Mouse (Mus musculus) hindbrain, embryonic 15.5 days (tissue): ENCODE results near the gene Prdm16. TPM values are rescaled to one million over a fixed set of nuclear protein-coding genes. Genes with fewer than 3 reads are reported as not detected.

Source experiments
- ATAC-seq: fragments of 200-750 bp; cut with Nextera tagmentation; 2 replicates; pipeline ENCODE4 v1.8.0; 2017; ENCODE audit warnings: low read depth, moderate number of reproducible peaks, moderate TSS enrichment; ENCODE audit not compliant: low FRiP score
- H3K27ac ChIP-seq: fragments of 300-500 bp; sonication (generic); replicated peaks from 2 replicates; pipeline ENCODE4 v1.5.1; 2015; ENCODE audit warnings: mild to moderate bottlenecking, inconsistent platforms
- H3K27me3 ChIP-seq: fragments of 300-500 bp; sonication (generic); 2 replicates; pipeline ENCODE4 v1.6.1; 2015; ENCODE audit warnings: control low read depth, inconsistent platforms
- H3K36me3 ChIP-seq: fragments of 300-500 bp; sonication (generic); 2 replicates; pipeline ENCODE4 v1.6.1; 2015; ENCODE audit warnings: control low read depth, inconsistent platforms
- H3K4me1 ChIP-seq: fragments of 300-500 bp; sonication (generic); replicated peaks from 2 replicates; pipeline ENCODE4 v1.6.1; 2015; ENCODE audit warnings: control low read depth, inconsistent platforms
- H3K4me2 ChIP-seq: fragments of 300-500 bp; sonication (generic); 2 replicates; pipeline ENCODE4 v1.6.1; 2015; ENCODE audit warnings: moderate library complexity, mild to moderate bottlenecking, inconsistent platforms
- H3K4me3 ChIP-seq: fragments of 300-500 bp; sonication (generic); 2 replicates; pipeline ENCODE4 v1.5.1; 2015; ENCODE audit warnings: mild to moderate bottlenecking, inconsistent platforms
- H3K9ac ChIP-seq: fragments of 300-500 bp; sonication (generic); 2 replicates; pipeline ENCODE4 v1.6.1; 2015; ENCODE audit warnings: inconsistent platforms
- H3K9me3 ChIP-seq: fragments of 300-500 bp; sonication (generic); 2 replicates; pipeline ENCODE4 v1.6.1; 2016; ENCODE audit warnings: control low read depth, inconsistent platforms
- WGBS: fragments of 180-500 bp; shearing (Covaris S2); methylation state at CpG from one replicate; pipeline ENCODE4 v1.1.7; 2015; 5-methylcytosine and 5-hydroxymethylcytosine counted together
- polyA plus RNA-seq: library from polyadenylated mRNA; unstranded; fragments of >200 nt; fragmentation: Nextera tagmentation; extraction: Ambion mirVana; gene quantifications from 2 replicates; pipeline ENCODE4 v1.2.1, GENCODE M21; 2015

Prdm16 gene
- polyA plus RNA-seq, 1 experiment from 2014 or later: 16.2 TPM

DNA sequence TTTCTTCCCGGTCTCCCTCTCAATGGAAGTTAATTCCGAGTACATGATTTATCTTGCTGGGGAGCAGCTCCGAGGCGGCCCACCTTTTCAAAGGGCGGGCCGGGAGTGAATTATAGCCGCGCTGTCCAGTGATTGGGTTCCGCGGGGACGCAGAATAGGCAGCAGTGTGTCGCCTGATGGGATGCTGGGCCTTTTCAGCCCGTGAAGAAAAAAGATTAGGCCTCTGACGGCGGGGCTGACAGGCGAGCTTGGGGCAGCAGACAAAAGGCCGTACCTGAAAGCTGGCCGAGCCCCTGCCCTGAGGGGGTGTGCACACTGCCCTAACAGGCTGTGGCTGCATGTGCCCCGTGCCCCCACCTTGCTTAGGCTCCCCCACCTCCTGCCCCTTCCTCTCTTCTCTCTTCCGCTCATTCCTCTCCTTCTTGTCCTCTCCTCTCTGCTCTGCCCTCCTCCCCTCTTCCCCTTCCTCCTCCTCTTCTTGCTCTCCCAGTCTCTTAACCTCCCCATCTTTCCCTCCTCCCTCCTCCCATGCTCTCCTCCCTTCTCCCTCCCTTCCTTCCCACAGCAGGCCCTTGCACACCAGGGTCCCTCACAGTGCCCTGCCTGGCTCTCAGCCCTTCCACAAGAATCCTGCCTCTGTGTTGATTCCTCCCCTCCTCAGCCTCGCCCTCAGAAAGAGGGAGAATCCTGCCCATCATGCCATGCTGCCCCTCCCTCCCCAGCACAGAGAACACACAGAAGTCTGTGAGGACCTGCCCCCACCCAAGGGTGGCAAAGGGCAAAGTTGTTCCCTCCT, 41.7 kb downstream of the Prdm16 start:
- peak; percentile 59; the same call in 1 of the 2 replicates for ATAC-seq
- Histone ChIP-seq H3K9ac (no peak overlapping the region), H3K4me1 (peaks cover 40% of the 10 kb centered on the region)

DNA sequence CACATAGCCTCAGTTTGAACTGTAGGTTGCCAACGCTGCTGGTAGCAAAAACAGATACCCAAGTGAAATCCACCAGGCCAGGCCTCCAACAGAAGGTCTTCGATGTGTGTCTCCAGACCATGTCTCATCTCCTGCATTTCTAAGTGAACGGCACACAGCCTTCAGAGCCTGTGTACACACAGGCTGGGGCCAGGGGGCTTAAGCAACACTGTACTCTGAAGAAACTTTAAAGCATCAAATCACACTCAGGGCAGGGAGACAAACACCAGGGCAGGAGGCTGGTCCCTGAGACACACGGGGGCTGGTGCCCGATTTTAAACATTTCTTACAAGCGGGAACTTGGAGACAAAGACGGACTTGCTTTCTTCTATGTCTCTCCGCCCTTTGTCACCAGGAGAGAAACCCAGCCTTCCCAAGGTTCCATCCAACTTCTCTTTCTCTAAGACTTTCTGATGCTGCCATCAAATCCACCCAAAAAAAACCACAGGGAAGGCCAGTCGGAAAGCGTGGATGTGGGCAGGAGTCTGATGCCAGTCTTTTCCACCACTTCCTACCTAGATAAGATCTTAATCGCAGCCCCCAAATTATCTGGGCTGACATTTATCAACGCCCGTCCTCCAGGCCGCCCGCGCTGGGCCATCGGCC, 42.4 kb downstream of the Prdm16 start:
- WGBS: 25% methylated on average over 17 of the region's 17 CpGs
- Histone ChIP-seq H3K4me2 (no peak overlapping the region), H3K4me3 (no peak overlapping the region), H3K9me3 (no peaks in the 10 kb centered on the region), H3K27ac (peak overlapping the region; percentile 65; the same call in 1 of the 2 replicates), H3K9ac (no peak overlapping the region), H3K36me3 (no peaks in the 10 kb centered on the region), H3K27me3 (peaks cover 12% of the 10 kb centered on the region; the same call in 1 of the 2 replicates), H3K4me1 (peaks cover 33% of the 10 kb centered on the region)
- ATAC-seq: no peak

More for the DNA sequence above, 41.7 kb downstream of the Prdm16 start:
- Histone ChIP-seq H3K36me3 (no peaks in the 10 kb centered on the region), H3K27ac (peak overlapping the region; percentile 65), H3K4me3 (no peak overlapping the region), H3K27me3 (peaks cover 8% of the 10 kb centered on the region; the same call in 1 of the 2 replicates), H3K4me2 (no peak overlapping the region), H3K9me3 (no peaks in the 10 kb centered on the region)
- 10% methylated on average over 21 of the region's 21 CpGs for WGBS

DNA sequence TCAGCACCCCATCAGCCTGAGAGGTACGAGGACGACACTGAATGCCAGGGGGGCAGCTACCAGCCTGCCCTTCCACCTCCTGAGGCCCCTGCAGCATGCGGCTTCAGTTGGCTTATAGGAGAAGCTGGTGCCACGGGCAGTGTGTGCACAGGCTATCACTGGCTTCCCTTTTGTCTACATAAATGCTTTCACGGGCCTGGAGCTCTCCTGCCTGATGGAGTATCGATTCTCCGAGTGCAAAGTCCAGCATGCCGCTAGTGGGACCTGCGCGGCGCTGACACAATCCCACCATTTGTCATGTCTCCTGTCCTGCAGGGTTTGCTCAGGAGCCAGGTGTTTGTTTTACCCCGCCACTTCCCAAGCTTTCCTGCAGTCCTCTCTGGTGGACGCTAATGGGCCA, 44.1 kb downstream of the Prdm16 start:
- ATAC-seq: no peak
- H3K4me1 ChIP-seq: peaks cover 25% of the 10 kb centered on the region
- no peak overlapping the region for H3K4me2 ChIP-seq
- no peak overlapping the region for H3K9ac ChIP-seq
- H3K27me3 ChIP-seq: peaks cover 16% of the 10 kb centered on the region; the same call in 1 of the 2 replicates
- no peak overlapping the region for H3K4me3 ChIP-seq
- WGBS: 65% methylated on average over 13 of the region's 13 CpGs
- H3K9me3 ChIP-seq: no peaks in the 10 kb centered on the region
- H3K36me3 ChIP-seq: no peaks in the 10 kb centered on the region
- no peak overlapping the region for H3K27ac ChIP-seq

DNA sequence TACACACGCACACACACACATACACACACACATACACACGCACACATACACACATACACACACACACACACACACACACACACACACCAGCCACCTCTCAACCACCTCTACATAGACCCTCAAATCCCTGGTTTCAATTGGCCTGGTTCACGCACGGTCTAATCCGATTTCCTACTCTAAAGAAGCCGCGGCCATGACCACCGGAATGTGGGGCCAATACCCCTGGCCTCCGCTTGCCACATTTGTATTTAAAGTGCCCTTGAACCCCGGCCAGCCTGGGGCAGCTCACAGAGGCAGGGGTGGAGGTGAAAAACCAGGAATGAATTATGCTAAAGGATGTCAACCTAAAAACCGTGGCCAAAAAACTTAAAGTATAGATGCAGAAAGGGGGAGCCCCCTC, 45.8 kb downstream of the Prdm16 start:
- peaks cover 34% of the 10 kb centered on the region for H3K4me1 ChIP-seq
- no peak overlapping the region for H3K4me2 ChIP-seq
- 75% methylated on average over 11 of the region's 11 CpGs for WGBS
- H3K36me3 ChIP-seq: no peaks in the 10 kb centered on the region
- no peak overlapping the region for H3K9ac ChIP-seq
- no peak overlapping the region for H3K27ac ChIP-seq
- peaks cover 19% of the 10 kb centered on the region; the same call in 1 of the 2 replicates for H3K27me3 ChIP-seq
- H3K9me3 ChIP-seq: no peaks in the 10 kb centered on the region
- no peak overlapping the region for H3K4me3 ChIP-seq
- ATAC-seq: no peak

DNA sequence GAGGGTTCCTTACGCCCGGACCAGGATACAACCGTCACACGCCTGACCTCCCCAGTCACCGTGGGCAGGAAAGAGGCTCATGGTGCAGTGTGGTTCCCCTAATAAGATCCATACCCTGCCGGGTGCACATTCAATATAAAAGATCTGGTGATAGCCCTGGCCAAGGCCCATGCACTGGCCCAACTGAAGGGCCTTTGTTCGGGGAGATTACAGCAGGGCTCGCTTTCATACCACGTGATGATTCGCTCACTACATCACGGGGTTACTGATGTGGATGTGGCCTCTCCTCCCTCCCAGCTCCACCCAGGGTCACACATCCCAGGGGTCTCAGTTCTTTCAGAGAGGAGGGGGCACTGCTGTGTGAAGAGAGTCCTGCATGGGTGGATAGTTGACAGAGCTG, 50.3 kb downstream of the Prdm16 start:
- no peak overlapping the region for H3K4me3 ChIP-seq
- H3K4me2 ChIP-seq: no peak overlapping the region
- H3K36me3 ChIP-seq: no peaks in the 10 kb centered on the region
- WGBS: 75% methylated on average over 11 of the region's 11 CpGs
- no peaks in the 10 kb centered on the region for H3K9me3 ChIP-seq
- no peak overlapping the region for H3K27ac ChIP-seq
- no peak for ATAC-seq
- peaks cover 25% of the 10 kb centered on the region for H3K4me1 ChIP-seq
- H3K9ac ChIP-seq: no peak overlapping the region
- peaks cover 11% of the 10 kb centered on the region; the same call in 1 of the 2 replicates for H3K27me3 ChIP-seq

DNA sequence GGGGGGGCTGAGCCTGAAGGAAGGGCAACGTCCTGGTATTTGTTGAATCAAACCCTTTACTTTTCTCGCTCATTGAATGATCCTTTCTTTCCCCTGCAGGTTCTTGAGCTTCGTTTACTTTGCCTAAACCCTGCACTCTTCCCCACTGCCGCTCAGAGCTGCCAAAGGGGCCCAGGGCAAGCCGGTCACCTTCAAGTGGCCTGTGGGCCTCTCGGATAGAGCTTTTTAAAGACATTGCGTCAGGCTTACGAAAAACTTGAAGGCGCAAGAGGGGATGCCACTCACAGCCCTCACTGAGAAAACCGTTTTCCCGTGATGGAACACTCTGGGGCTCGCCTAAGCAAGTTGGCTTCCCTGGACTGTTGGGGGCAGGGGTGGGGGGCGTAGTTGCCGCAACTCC, 50.9 kb downstream of the Prdm16 start:
- H3K9ac ChIP-seq: no peak overlapping the region
- H3K4me3 ChIP-seq: no peak overlapping the region
- 71% methylated on average over 14 of the region's 14 CpGs for WGBS
- no peaks in the 10 kb centered on the region for H3K9me3 ChIP-seq
- peaks cover 25% of the 10 kb centered on the region for H3K4me1 ChIP-seq
- H3K36me3 ChIP-seq: no peaks in the 10 kb centered on the region
- no peak overlapping the region for H3K27ac ChIP-seq
- no peak overlapping the region for H3K4me2 ChIP-seq
- no peak for ATAC-seq
- peaks cover 11% of the 10 kb centered on the region; the same call in 1 of the 2 replicates for H3K27me3 ChIP-seq

DNA sequence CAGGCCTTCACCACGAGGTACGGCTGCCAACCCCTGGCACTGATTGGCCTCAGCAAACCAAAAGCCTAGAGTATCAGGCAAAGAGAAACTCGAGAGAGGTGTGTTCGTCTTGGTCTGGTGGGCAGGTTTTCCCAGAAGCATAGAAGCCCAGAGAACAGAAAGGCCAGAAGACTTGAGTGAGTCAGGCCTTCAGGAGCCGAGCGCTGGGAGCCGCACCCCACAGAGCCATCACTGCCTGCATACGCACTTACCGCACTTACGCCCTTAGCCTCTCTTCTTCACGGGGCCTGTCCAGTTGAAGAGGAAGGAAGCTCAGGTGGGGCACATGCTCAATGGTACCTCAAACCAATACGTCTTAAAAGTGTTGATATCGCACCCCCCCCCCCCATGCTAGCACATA, 53.0 kb downstream of the Prdm16 start:
- Histone ChIP-seq H3K27me3 (peaks cover 6% of the 10 kb centered on the region; the same call in 1 of the 2 replicates), H3K27ac (no peak overlapping the region), H3K9ac (no peak overlapping the region), H3K4me3 (no peak overlapping the region), H3K36me3 (no peaks in the 10 kb centered on the region), H3K4me2 (no peak overlapping the region), H3K4me1 (peaks cover 25% of the 10 kb centered on the region), H3K9me3 (no peaks in the 10 kb centered on the region)
- ATAC-seq: no peak
- 88% methylated on average over 13 of the region's 13 CpGs for WGBS

DNA sequence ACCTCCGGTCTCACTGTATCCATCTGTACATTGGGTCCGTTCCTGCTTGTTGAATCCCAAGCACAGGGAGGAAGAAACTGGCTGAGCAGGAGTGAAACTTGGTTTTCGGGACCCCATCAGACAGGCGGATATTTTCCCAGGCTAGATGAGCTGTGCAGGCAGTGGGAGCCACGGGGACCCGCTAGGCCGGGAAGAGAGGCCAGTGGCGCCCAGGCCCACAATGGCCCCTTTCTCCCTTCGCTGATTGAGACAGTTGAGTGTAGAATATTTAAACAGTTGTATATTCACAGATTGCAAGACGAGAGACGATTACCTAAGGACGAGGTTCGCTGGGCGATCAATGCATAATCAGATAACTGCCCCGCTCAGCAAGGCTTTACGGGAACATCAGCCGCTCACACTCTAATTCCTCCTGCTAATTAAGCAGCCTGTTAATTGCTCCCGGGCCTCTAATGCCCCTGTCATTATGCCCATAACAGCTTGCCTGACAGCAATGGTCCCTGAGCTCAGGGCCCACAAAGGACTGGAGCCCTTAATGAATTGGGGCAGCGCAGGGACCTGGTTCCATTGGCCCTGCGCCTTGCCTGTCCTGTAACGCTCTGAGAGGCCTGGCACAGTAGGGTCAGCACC, 54.0 kb downstream of the Prdm16 start:
- Histone ChIP-seq H3K27me3 (peaks cover 9% of the 10 kb centered on the region; the same call in 1 of the 2 replicates), H3K4me1 (peaks cover 22% of the 10 kb centered on the region), H3K9ac (no peak overlapping the region), H3K9me3 (no peaks in the 10 kb centered on the region), H3K36me3 (no peaks in the 10 kb centered on the region), H3K27ac (no peak overlapping the region), H3K4me3 (no peak overlapping the region), H3K4me2 (no peak overlapping the region)
- WGBS: 49% methylated on average over 21 of the region's 21 CpGs
- 0 out of 2 replicates have a peak, but pooled peaks have one; percentile 33 for ATAC-seq

DNA sequence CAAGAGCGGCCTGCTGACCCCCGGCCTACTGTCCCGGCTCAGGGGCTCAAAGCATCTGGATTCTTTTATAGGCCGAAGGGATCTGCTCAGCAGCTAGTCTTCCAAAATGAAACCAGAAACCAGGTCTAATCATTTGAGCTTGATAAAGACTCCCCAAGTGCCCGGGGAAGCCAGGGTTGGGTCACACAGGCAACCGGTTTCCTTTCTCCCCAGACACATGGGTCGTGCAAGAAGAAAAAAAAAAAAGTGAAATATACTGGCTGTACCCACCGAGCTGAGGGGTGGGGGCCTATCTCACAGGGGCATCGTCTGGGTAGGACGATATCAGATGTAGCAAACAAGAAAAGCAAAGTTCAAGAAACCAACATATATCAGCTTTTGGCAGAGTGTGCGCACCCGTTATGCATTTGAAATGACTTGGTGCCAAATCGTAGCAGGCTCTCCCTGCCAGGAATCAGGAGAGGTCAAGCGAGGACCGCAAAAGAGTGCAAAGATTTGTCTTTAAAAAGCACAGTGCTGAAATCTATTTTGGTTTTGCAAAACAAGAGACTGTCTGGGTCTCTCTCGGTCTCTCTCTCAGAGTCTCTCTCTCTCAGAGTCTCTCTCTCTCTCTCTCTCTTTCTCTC, 55.3 kb downstream of the Prdm16 start:
- Histone ChIP-seq H3K36me3 (no peaks in the 10 kb centered on the region), H3K4me2 (no peak overlapping the region), H3K9me3 (no peaks in the 10 kb centered on the region), H3K4me1 (peaks cover 12% of the 10 kb centered on the region), H3K27me3 (peaks cover 6% of the 10 kb centered on the region; the same call in 1 of the 2 replicates), H3K4me3 (no peak overlapping the region), H3K9ac (no peak overlapping the region), H3K27ac (no peak overlapping the region)
- no peak for ATAC-seq
- WGBS: 82% methylated on average over 16 of the region's 16 CpGs

DNA sequence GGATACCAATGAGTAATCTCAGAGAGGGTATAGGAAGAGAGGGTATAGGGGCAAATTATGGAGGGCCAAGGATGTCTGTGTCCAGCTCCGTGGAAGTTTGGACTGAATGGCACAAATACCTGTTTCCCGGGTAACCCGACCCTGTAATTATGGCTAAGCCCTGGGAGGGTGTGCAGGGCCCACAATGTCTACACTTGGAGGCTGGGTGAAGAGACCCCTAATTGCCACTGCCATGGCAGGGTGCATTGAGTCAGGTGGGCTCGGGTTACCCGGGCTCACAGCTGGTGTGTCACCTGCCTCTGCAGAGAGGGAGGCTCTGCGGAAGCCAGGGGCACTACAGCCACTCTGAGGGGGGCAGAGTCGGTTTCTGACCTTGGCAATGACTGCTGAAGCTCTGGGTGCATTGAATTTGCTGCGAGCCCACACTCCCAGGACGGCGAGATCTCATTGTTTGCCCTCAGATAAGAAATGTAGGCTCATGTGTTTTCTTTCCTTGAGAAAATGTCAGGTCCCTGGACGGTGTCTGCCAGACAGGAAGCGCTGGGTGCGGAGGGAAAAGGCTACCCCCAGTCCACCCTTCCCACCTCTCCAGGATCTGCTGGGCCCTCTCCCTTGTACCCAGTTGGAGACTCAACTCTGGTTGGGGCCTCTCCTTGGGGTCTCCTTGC, 62.3 kb downstream of the Prdm16 start:
- no peak for ATAC-seq
- WGBS: 65% methylated on average over 13 of the region's 13 CpGs

DNA sequence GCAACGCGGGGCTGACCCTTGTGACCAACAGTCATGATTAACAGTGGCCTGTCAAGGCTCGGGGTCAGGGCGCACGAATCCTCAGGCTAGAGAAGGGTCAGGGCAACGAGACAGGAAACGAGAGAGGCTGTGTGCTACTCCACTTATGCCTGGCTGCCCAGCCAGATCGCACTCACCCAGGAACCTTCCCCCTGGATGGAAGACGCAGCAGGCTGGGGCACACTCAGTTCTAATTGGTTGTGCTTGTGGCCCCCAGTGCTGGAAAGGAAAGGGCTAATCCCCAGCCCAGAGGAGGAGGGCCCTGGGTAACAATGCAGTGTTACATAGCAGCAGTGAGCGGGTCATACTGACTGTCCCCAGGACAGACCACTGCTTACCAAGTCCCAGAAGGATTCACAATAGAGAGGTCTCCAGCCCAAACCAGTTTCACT, 66.2 kb downstream of the Prdm16 start:
- H3K36me3 ChIP-seq: no peaks in the 10 kb centered on the region
- ATAC-seq: no peak
- H3K4me3 ChIP-seq: no peak overlapping the region
- H3K9me3 ChIP-seq: no peaks in the 10 kb centered on the region
- WGBS: 24% methylated on average over 10 of the region's 10 CpGs
- H3K4me2 ChIP-seq: no peak overlapping the region
- H3K27ac ChIP-seq: no peak overlapping the region
- no peak overlapping the region for H3K9ac ChIP-seq
- H3K27me3 ChIP-seq: no peaks in the 10 kb centered on the region; the same call in 1 of the 2 replicates
- peaks cover 33% of the 10 kb centered on the region for H3K4me1 ChIP-seq

More for the DNA sequence above, 62.3 kb downstream of the Prdm16 start:
- Histone ChIP-seq H3K9ac (no peak overlapping the region), H3K27ac (no peak overlapping the region), H3K36me3 (no peaks in the 10 kb centered on the region), H3K4me3 (no peak overlapping the region), H3K9me3 (no peaks in the 10 kb centered on the region), H3K4me2 (no peak overlapping the region), H3K27me3 (0 out of 2 replicates have a peak, but pooled peaks cover 6% of the 10 kb centered on the region), H3K4me1 (peaks cover 14% of the 10 kb centered on the region)
